Mouse (Mus musculus): ENCODE data around the gene Gm42906. TPM values are rescaled to one million over a fixed set of nuclear protein-coding genes. Genes with fewer than 3 reads are reported as not detected.

Gene Gm42906
- polyA plus RNA-seq, 1 experiment from 2014 or later: not detected

GRCm38 (mm10) chr5:151052331-151052730, 375.6 kb downstream of the Gm42906 start:
- Histone ChIP-seq H3K4me3 (no peak overlapping the region), H3K27ac (no peak overlapping the region), H3K36me3 (replicated peaks) (peaks cover 6% of the 10 kb centered on the region), H3K9me3 (peaks cover 4% of the 10 kb centered on the region; the same call in 1 of the 2 replicates), H3K27me3 (ENCODE audit: poor library complexity, severe bottlenecking) (no peaks in the 10 kb centered on the region), H3K4me1 (peaks cover 32% of the 10 kb centered on the region)
- no peak for DNase-seq (ENCODE audit: extremely low spot score, low spot score)
- 96% methylated on average over 8 of the region's 8 CpGs for WGBS

- no peak for DNase-seq (ENCODE audit: extremely low spot score, low spot score)
- H3K27me3 ChIP-seq (ENCODE audit: poor library complexity, severe bottlenecking): no peaks in the 10 kb centered on the region
- H3K4me3 ChIP-seq: no peak overlapping the region
- peaks cover 9% of the 10 kb centered on the region for H3K36me3 ChIP-seq (replicated peaks)
- 88% methylated on average over 12 of the region's 12 CpGs for WGBS
- peaks cover 4% of the 10 kb centered on the region; the same call in 1 of the 2 replicates for H3K9me3 ChIP-seq
- H3K27ac ChIP-seq: no peak overlapping the region
- H3K4me1 ChIP-seq: no peaks in the 10 kb centered on the region
These were observed 380.5 kb downstream of the Gm42906 start for GRCm38 (mm10) chr5:151047488-151047887.

- H3K27me3 ChIP-seq (ENCODE audit: poor library complexity, severe bottlenecking): no peaks in the 10 kb centered on the region
- 79% methylated on average over 7 of the region's 7 CpGs for WGBS
- H3K4me1 ChIP-seq: no peaks in the 10 kb centered on the region
- H3K9me3 ChIP-seq: peaks cover under 1% of the 10 kb centered on the region; the same call in 1 of the 2 replicates
- no peak overlapping the region for H3K4me3 ChIP-seq
- no peak overlapping the region for H3K27ac ChIP-seq
- DNase-seq (ENCODE audit: extremely low spot score, low spot score): no peak
- peaks cover 7% of the 10 kb centered on the region for H3K36me3 ChIP-seq (replicated peaks)
These were observed 381.0 kb downstream of the Gm42906 start for GRCm38 (mm10) chr5:151046917-151047316.

- no peak for DNase-seq (ENCODE audit: extremely low spot score, low spot score)
- Histone ChIP-seq H3K36me3 (replicated peaks) (peaks cover 11% of the 10 kb centered on the region), H3K27ac (no peak overlapping the region), H3K27me3 (ENCODE audit: poor library complexity, severe bottlenecking) (no peaks in the 10 kb centered on the region), H3K4me1 (no peaks in the 10 kb centered on the region), H3K9me3 (no peaks in the 10 kb centered on the region), H3K4me3 (no peak overlapping the region)
- 95% methylated on average over 6 of the region's 6 CpGs for WGBS
These were observed 381.8 kb downstream of the Gm42906 start for GRCm38 (mm10) chr5:151046131-151046530.

- Histone ChIP-seq H3K4me3 (no peak overlapping the region), H3K4me1 (no peaks in the 10 kb centered on the region), H3K36me3 (replicated peaks) (peaks cover 14% of the 10 kb centered on the region), H3K9me3 (no peaks in the 10 kb centered on the region), H3K27ac (no peak overlapping the region), H3K27me3 (ENCODE audit: poor library complexity, severe bottlenecking) (no peaks in the 10 kb centered on the region)
- DNase-seq (ENCODE audit: extremely low spot score, low spot score): no peak
- WGBS: 96% methylated on average over 5 of the region's 5 CpGs
These were observed 385.1 kb downstream of the Gm42906 start for GRCm38 (mm10) chr5:151042911-151043310.

- Histone ChIP-seq H3K4me3 (no peak overlapping the region), H3K27ac (no peak overlapping the region), H3K36me3 (replicated peaks) (peaks cover 11% of the 10 kb centered on the region), H3K9me3 (no peaks in the 10 kb centered on the region; the same call in 1 of the 2 replicates), H3K27me3 (ENCODE audit: poor library complexity, severe bottlenecking) (no peaks in the 10 kb centered on the region), H3K4me1 (0 out of 2 replicates have a peak, but pooled peaks cover 7% of the 10 kb centered on the region)
- DNase-seq (ENCODE audit: extremely low spot score, low spot score): no peak
- WGBS: 85% methylated on average over 7 of the region's 7 CpGs
These were observed 390.1 kb downstream of the Gm42906 start for GRCm38 (mm10) chr5:151037871-151038270.

- Histone ChIP-seq H3K4me1 (0 out of 2 replicates have a peak, but pooled peaks cover 7% of the 10 kb centered on the region), H3K9me3 (no peaks in the 10 kb centered on the region; the same call in 1 of the 2 replicates), H3K4me3 (no peak overlapping the region), H3K27ac (no peak overlapping the region), H3K36me3 (replicated peaks) (peaks cover 3% of the 10 kb centered on the region; the same call in 1 of the 2 replicates), H3K27me3 (ENCODE audit: poor library complexity, severe bottlenecking) (no peaks in the 10 kb centered on the region)
- WGBS: 77% methylated on average over 9 of the region's 9 CpGs
- no peak for DNase-seq (ENCODE audit: extremely low spot score, low spot score)
These were observed 393.0 kb downstream of the Gm42906 start for GRCm38 (mm10) chr5:151034715-151035512.

GRCm38 (mm10) chr5:151028906-151029305, 399.1 kb downstream of the Gm42906 start:
- Histone ChIP-seq H3K9me3 (no peaks in the 10 kb centered on the region; the same call in 1 of the 2 replicates), H3K27ac (no peak overlapping the region), H3K36me3 (replicated peaks) (no peaks in the 10 kb centered on the region), H3K4me1 (peaks cover 26% of the 10 kb centered on the region), H3K27me3 (ENCODE audit: poor library complexity, severe bottlenecking) (no peaks in the 10 kb centered on the region), H3K4me3 (no peak overlapping the region)
- DNase-seq (ENCODE audit: extremely low spot score, low spot score): no peak
- 77% methylated on average over 6 of the region's 6 CpGs for WGBS

- 47% methylated on average over 7 of the region's 7 CpGs for WGBS
These were observed 400.8 kb downstream of the Gm42906 start for GRCm38 (mm10) chr5:151027171-151027570.

GRCm38 (mm10) chr5:151026069-151026468, 401.9 kb downstream of the Gm42906 start:
- 87% methylated on average over 4 of the region's 4 CpGs for WGBS
- Histone ChIP-seq H3K4me1 (peaks cover 41% of the 10 kb centered on the region), H3K36me3 (replicated peaks) (no peaks in the 10 kb centered on the region), H3K27ac (0 out of 2 replicates have a peak overlapping the region, but pooled peaks have one; percentile 52), H3K27me3 (ENCODE audit: poor library complexity, severe bottlenecking) (no peaks in the 10 kb centered on the region), H3K9me3 (no peaks in the 10 kb centered on the region), H3K4me3 (no peak overlapping the region)
- no peak for DNase-seq (ENCODE audit: extremely low spot score, low spot score)

More at GRCm38 (mm10) chr5:151027171-151027570, 400.8 kb downstream of the Gm42906 start:
- H3K4me1 ChIP-seq: peaks cover 41% of the 10 kb centered on the region
- H3K4me3 ChIP-seq: no peak overlapping the region
- peak; percentile 36 for DNase-seq (ENCODE audit: extremely low spot score, low spot score)
- H3K36me3 ChIP-seq (replicated peaks): no peaks in the 10 kb centered on the region
- 0 out of 2 replicates have a peak overlapping the region, but pooled peaks have one; percentile 52 for H3K27ac ChIP-seq
- H3K9me3 ChIP-seq: no peaks in the 10 kb centered on the region
- H3K27me3 ChIP-seq (ENCODE audit: poor library complexity, severe bottlenecking): no peaks in the 10 kb centered on the region

- H3K4me3 ChIP-seq: no peak overlapping the region
- H3K27me3 ChIP-seq (ENCODE audit: poor library complexity, severe bottlenecking): no peaks in the 10 kb centered on the region
- peaks cover 46% of the 10 kb centered on the region for H3K4me1 ChIP-seq
- no peaks in the 10 kb centered on the region for H3K36me3 ChIP-seq (replicated peaks)
- 82% methylated on average over 2 of the region's 2 CpGs for WGBS
- no peaks in the 10 kb centered on the region for H3K9me3 ChIP-seq
- no peak for DNase-seq (ENCODE audit: extremely low spot score, low spot score)
- no peak overlapping the region for H3K27ac ChIP-seq
These were observed 403.5 kb downstream of the Gm42906 start for GRCm38 (mm10) chr5:151024483-151024882.

- no peak overlapping the region for H3K27ac ChIP-seq
- DNase-seq (ENCODE audit: extremely low spot score, low spot score): peak; percentile 29
- 5% methylated on average over 8 of the region's 8 CpGs for WGBS
- peaks cover 46% of the 10 kb centered on the region for H3K4me1 ChIP-seq
- H3K27me3 ChIP-seq (ENCODE audit: poor library complexity, severe bottlenecking): no peaks in the 10 kb centered on the region
- no peaks in the 10 kb centered on the region for H3K9me3 ChIP-seq
- H3K4me3 ChIP-seq: peak overlapping the region; percentile 8
- no peaks in the 10 kb centered on the region for H3K36me3 ChIP-seq (replicated peaks)
These were observed 404.5 kb downstream of the Gm42906 start for GRCm38 (mm10) chr5:151023461-151023860.

- Histone ChIP-seq H3K9me3 (no peaks in the 10 kb centered on the region), H3K4me3 (no peak overlapping the region), H3K36me3 (replicated peaks) (no peaks in the 10 kb centered on the region), H3K4me1 (peaks cover 44% of the 10 kb centered on the region), H3K27ac (no peak overlapping the region), H3K27me3 (ENCODE audit: poor library complexity, severe bottlenecking) (no peaks in the 10 kb centered on the region)
- no peak for DNase-seq (ENCODE audit: extremely low spot score, low spot score)
- WGBS: 28% methylated on average over 1 of the region's 1 CpGs
These were observed 405.0 kb downstream of the Gm42906 start for GRCm38 (mm10) chr5:151022939-151023338.
